Mouse (Mus musculus) limb, embryonic 10.5 days (tissue): ENCODE measurements at regions not wholly inside any gene's neighbourhood (a gene's known extent, or its start where the extent isn't known, plus 50 kb on each side); places are given as distances from the start of the nearest gene placed in this dataset.

Experiments
- DNase-seq: peaks from one replicate; pipeline ENCODE4 v3.0.0-alpha.2; 2017; ENCODE audit warnings: low spot score
- H3K27ac ChIP-seq: fragments of 300-500 bp; sonication (generic); 2 replicates; pipeline ENCODE4 v1.5.1; 2016; ENCODE audit warnings: mild to moderate bottlenecking
- H3K27me3 ChIP-seq: fragments of 300-500 bp; sonication (generic); 2 replicates; pipeline ENCODE4 v1.6.1; 2016; ENCODE audit warnings: low read depth, mild to moderate bottlenecking; ENCODE audit not compliant: poor library complexity, severe bottlenecking
- H3K36me3 ChIP-seq: fragments of 300-500 bp; sonication (generic); 2 replicates; pipeline ENCODE4 v1.6.1; 2016; ENCODE audit warnings: mild to moderate bottlenecking, moderate library complexity
- H3K4me1 ChIP-seq: fragments of 300-500 bp; sonication (generic); 2 replicates; pipeline ENCODE4 v1.6.1; 2016
- H3K4me3 ChIP-seq: fragments of 300-500 bp; sonication (generic); 2 replicates; pipeline ENCODE4 v1.5.1; 2016; ENCODE audit warnings: mild to moderate bottlenecking, moderate library complexity
- H3K9me3 ChIP-seq: fragments of 300-500 bp; sonication (generic); replicated peaks from 2 replicates; pipeline ENCODE4 v1.6.1; 2016; ENCODE audit warnings: mild to moderate bottlenecking
- WGBS: fragments of 180-500 bp; shearing (Covaris S2); methylation state at CpG from one replicate; pipeline ENCODE4 v1.1.7; 2016; 5-methylcytosine and 5-hydroxymethylcytosine counted together

DNA sequence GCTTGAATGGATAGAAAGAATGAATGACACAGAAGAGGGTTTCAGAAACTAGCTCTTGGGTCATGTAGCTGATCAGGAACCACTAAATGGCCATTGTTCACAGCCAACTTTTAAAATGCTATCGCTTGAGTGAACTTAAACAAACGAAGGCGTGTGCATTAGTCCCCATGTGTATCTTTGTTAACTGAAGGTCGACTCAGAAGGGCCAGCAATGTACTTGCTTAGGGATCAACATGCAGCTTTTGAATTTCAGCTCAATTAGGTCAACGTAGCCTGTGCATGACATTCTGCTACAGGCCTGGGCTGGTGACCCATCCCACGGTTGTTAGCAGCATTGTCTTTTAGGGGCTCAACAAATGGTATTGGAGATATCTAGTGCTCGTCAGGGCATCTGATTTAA, 127.1 kb upstream of the Pik3r1 start:
- DNase-seq = no peak
- no peak overlapping the region for H3K27ac ChIP-seq
- no peaks in the 10 kb centered on the region for H3K36me3 ChIP-seq
- no peaks in the 10 kb centered on the region for H3K9me3 ChIP-seq
- WGBS = 87% methylated on average over 7 of the region's 7 CpGs
- peaks cover 16% of the 10 kb centered on the region for H3K4me1 ChIP-seq
- H3K4me3 ChIP-seq = no peak overlapping the region
- no peaks in the 10 kb centered on the region for H3K27me3 ChIP-seq

DNA sequence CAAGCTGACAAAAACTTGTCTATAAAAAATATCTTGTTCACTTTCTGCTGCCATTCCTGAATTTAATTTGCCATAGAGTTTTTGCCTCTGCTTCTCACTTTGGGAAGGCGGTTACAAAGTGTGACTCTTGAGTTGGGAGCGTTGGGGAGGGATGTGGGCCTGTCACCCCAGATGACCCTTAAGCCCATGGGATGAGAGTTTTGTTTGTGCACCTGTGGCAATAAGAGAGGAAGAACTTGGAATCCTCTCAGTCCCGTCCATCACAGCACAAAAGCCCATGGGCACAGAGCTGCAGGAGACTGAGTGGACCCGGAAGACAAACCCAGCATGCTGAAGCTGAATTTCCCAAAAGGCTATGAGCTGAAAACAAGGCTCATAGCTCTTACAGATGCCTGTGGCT, 127.7 kb upstream of the Pik3r1 start:
- Histone ChIP-seq H3K27me3 (no peaks in the 10 kb centered on the region), H3K36me3 (no peaks in the 10 kb centered on the region), H3K4me3 (no peak overlapping the region), H3K27ac (0 out of 2 replicates have a peak overlapping the region, but pooled peaks have one; percentile 23), H3K4me1 (peaks cover 16% of the 10 kb centered on the region), H3K9me3 (no peaks in the 10 kb centered on the region)
- 85% methylated on average over 4 of the region's 4 CpGs for WGBS
- DNase-seq = no peak

DNA sequence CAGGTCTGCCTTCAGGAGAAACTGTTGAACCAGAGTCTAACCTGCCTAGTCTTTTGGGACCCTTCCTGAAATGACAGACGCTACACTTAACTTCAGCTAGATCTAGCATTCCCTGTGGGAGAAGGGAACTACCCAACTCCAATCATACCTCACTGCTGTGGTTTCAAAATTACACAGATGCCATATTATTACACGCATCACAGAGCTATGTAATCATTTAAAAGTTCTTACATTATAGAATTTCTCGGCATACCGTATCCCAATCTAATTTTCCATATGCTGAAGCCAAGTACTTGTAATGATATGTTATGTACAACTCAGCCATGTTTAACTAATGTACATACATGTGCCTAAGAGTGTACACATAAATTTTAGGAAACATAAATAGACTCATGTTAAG, 128.9 kb upstream of the Pik3r1 start:
- Histone ChIP-seq H3K27ac (no peak overlapping the region), H3K27me3 (no peaks in the 10 kb centered on the region), H3K36me3 (no peaks in the 10 kb centered on the region), H3K4me3 (no peak overlapping the region), H3K4me1 (peaks cover 16% of the 10 kb centered on the region), H3K9me3 (no peaks in the 10 kb centered on the region)
- DNase-seq = no peak
- WGBS = 95% methylated on average over 4 of the region's 4 CpGs

GRCm38 (mm10) chr13:101902213-101902612, 134.2 kb upstream of the Pik3r1 start:
- Histone ChIP-seq H3K27ac (no peak overlapping the region), H3K4me3 (no peak overlapping the region), H3K36me3 (no peaks in the 10 kb centered on the region), H3K27me3 (no peaks in the 10 kb centered on the region), H3K4me1 (peaks cover 19% of the 10 kb centered on the region), H3K9me3 (no peaks in the 10 kb centered on the region)
- DNase-seq = no peak
- 55% methylated on average over 7 of the region's 7 CpGs for WGBS

DNA sequence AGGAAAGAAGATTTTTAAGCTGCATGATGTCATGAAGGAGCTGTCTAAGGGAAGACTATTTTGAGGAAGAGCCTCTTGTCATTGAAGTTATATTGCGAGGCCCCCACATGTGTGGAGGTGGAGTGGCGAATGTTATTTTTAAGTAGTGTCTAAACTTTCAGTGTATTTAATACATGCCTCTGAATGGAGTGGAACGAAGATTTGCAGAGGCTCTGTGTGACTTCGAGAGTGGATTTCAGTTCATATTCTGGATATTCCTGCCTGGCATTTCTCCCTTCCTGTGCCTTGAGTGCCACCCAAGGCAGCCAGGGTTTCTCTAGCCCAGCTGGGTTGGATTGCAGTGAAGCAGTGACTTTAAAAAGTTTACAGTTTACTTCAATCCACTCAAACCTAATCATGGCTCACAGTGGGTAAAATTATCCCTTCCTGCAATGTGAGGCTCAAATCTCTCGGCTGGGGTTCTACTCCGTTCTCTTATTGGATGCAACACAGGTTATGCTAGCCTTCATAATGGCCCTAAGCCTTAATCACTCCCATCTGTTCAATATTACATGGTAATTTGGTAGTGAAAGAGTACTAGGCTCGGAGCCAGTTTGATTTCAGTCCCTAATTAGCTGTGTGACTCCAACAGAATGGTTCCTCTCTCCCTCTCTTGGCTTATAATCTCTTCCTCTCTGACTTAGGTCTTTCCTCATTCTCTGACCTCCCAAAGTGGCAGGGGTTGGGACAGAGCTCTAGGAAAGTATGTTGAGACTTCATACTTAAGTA, 138.1 kb upstream of the Pik3r1 start:
- Histone ChIP-seq H3K27me3 (no peaks in the 10 kb centered on the region), H3K36me3 (no peaks in the 10 kb centered on the region), H3K9me3 (no peaks in the 10 kb centered on the region), H3K4me3 (no peak overlapping the region), H3K4me1 (peaks cover 19% of the 10 kb centered on the region), H3K27ac (no peak overlapping the region)
- WGBS = 64% methylated on average over 7 of the region's 7 CpGs
- DNase-seq = no peak

DNA sequence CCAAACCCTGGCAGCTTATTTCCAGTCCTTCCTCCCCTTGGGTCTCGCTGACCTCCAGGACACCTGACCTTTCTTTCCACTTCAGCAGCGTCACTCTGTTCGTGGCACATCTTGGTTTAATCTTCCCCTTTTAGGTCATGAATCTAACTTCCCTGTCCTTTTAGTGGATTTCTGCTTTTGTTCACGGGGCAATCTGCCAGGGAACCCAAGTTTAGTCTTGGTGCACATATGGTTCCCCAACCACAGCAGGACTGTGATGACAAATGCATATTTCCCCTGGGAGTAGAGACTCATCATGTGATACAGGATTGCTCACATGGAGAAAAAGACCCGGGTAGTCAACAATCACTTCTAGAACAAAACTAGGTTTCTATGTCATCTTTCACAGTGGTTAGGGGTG, 141.0 kb upstream of the Pik3r1 start:
- H3K27me3 ChIP-seq = no peaks in the 10 kb centered on the region
- H3K27ac ChIP-seq = no peak overlapping the region
- 53% methylated on average over 5 of the region's 5 CpGs for WGBS
- no peaks in the 10 kb centered on the region for H3K9me3 ChIP-seq
- no peaks in the 10 kb centered on the region for H3K36me3 ChIP-seq
- peaks cover 16% of the 10 kb centered on the region for H3K4me1 ChIP-seq
- H3K4me3 ChIP-seq = no peak overlapping the region
- DNase-seq = no peak

DNA sequence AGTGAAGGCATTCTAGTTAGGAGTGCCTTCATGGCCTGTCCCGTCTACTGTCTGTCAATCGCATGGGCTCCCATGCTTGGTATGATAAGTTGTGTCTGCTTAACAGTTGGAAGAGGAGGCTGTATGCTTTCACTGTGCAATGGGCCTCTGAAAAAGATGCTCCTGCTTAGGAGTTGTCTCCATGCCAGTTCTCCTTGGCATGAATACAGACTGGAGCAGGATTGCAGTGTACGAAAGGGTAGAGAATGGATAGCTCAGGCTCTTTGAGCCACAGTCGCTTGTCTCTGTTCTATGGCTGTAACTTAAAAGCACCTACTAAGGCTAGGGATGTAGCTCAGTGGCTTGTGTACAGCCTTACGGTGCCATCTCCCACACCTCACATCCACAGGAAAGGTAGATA, 142.7 kb upstream of the Pik3r1 start:
- no peaks in the 10 kb centered on the region for H3K27me3 ChIP-seq
- DNase-seq = no peak
- H3K9me3 ChIP-seq = no peaks in the 10 kb centered on the region
- peaks cover 12% of the 10 kb centered on the region for H3K4me1 ChIP-seq
- 95% methylated on average over 5 of the region's 5 CpGs for WGBS
- no peak overlapping the region for H3K4me3 ChIP-seq
- H3K36me3 ChIP-seq = no peaks in the 10 kb centered on the region
- H3K27ac ChIP-seq = no peak overlapping the region

- H3K27ac ChIP-seq = no peak overlapping the region
Observed at GRCm38 (mm10) chr13:101914132-101914531, 146.1 kb upstream of the Pik3r1 start.

GRCm38 (mm10) chr13:101914691-101915541, 146.9 kb upstream of the Pik3r1 start:
- Histone ChIP-seq H3K36me3 (no peaks in the 10 kb centered on the region), H3K27ac (no peak overlapping the region), H3K4me1 (no peaks in the 10 kb centered on the region), H3K9me3 (no peaks in the 10 kb centered on the region), H3K4me3 (no peak overlapping the region), H3K27me3 (no peaks in the 10 kb centered on the region)
- no peak for DNase-seq
- 74% methylated on average over 5 of the region's 5 CpGs for WGBS

More at GRCm38 (mm10) chr13:101914132-101914531, 146.1 kb upstream of the Pik3r1 start:
- Histone ChIP-seq H3K9me3 (no peaks in the 10 kb centered on the region), H3K4me1 (no peaks in the 10 kb centered on the region), H3K36me3 (no peaks in the 10 kb centered on the region), H3K27me3 (no peaks in the 10 kb centered on the region), H3K4me3 (no peak overlapping the region)
- no peak for DNase-seq
- 89% methylated on average over 4 of the region's 4 CpGs for whole genome bisulfite sequencing

DNA sequence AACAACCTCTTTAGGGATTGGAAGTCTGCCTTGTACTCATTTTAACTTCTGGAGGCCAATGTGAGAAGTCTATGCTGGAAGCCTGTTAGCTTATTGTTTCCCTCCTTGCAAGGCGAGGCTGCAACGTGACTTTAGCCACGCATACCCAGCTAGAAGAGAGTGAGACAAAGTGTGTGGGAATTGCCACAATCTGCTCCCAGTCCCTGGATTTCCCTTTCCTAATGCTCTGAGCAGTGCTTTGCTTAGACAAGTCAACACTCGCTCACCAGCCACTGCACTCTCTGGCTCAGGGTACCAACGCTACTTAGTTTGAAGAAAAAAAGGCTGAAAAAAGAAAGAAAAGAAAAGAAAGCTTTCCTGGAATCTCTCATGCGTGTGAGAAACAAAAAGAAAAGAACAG, 147.5 kb upstream of the Pik3r1 start:
- H3K27ac ChIP-seq = no peak overlapping the region
- no peaks in the 10 kb centered on the region for H3K9me3 ChIP-seq
- DNase-seq = no peak
- H3K4me3 ChIP-seq = no peak overlapping the region
- H3K36me3 ChIP-seq = no peaks in the 10 kb centered on the region
- H3K27me3 ChIP-seq = no peaks in the 10 kb centered on the region
- WGBS = 78% methylated on average over 6 of the region's 6 CpGs
- no peaks in the 10 kb centered on the region for H3K4me1 ChIP-seq

GRCm38 (mm10) chr13:101915948-101916594, 148.1 kb upstream of the Pik3r1 start:
- Histone ChIP-seq H3K27me3 (no peaks in the 10 kb centered on the region), H3K27ac (no peak overlapping the region), H3K9me3 (no peaks in the 10 kb centered on the region), H3K4me3 (no peak overlapping the region), H3K36me3 (no peaks in the 10 kb centered on the region), H3K4me1 (no peaks in the 10 kb centered on the region)
- no peak for DNase-seq
- WGBS = 83% methylated on average over 6 of the region's 6 CpGs

DNA sequence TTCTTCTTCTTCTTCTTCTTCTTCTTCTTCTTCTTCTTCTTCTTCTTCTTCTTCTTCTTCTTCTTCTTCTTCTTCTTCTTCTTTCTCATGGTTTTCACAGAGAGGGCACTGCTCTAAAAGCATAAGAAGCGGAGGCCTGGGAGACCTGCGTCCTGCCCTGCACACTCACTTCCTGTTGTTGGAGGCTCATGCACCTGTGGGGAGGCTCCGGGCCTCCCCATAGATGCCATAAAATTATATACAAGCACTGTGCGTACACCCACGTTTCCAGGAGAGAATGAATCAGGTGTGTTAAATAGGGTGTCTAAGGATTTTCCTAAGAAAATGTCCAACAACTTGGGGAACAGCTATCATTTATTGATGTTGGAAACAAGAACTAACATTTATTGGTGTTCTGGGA, 148.9 kb upstream of the Pik3r1 start:
- WGBS = 91% methylated on average over 5 of the region's 5 CpGs

GRCm38 (mm10) chr13:101918185-101918584, 150.2 kb upstream of the Pik3r1 start:
- Histone ChIP-seq H3K27ac (no peak overlapping the region), H3K36me3 (no peaks in the 10 kb centered on the region), H3K9me3 (no peaks in the 10 kb centered on the region), H3K4me1 (no peaks in the 10 kb centered on the region), H3K27me3 (no peaks in the 10 kb centered on the region), H3K4me3 (no peak overlapping the region)
- WGBS = 84% methylated on average over 3 of the region's 3 CpGs
- no peak for DNase-seq

More for the DNA sequence above, 148.9 kb upstream of the Pik3r1 start:
- Histone ChIP-seq H3K4me1 (no peaks in the 10 kb centered on the region), H3K27me3 (no peaks in the 10 kb centered on the region), H3K27ac (no peak overlapping the region), H3K36me3 (no peaks in the 10 kb centered on the region), H3K4me3 (no peak overlapping the region), H3K9me3 (no peaks in the 10 kb centered on the region)
- no peak for DNase-seq
